Mouse (Mus musculus) retina, postnatal 1 day (tissue): ENCODE measurements around the gene Txn2.
A peak's percentile ranks its signal among the peaks of the same experiment; 100 is the strongest.

ENCODE experiments used
- DNase-seq: peaks from one replicate; pipeline ENCODE4 v3.0.0-alpha.2; 2012

Txn2 gene

DNA sequence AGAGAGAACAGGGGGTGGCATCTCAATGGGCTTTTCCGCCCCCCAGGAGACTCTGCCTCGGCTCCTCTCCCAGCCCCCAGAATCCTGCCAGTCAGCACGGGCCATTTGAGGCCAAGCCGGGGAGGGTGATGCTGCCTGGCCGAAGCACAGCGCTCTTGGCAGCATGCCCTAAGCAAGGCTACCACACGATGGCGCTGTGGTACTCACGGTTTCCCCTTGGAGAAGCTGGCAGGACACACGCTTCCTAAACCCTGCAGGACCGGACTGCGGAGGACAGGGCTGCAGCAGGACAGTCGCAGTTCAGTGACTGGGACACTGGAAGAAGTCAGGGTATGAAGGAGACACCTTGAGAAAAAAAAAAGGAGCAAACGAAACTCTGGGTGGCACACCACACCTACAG, 5.0 kb upstream of the Txn2 start:
- DNase-seq = peak; percentile 95

- no peak for DNase-seq
These were observed 4.4 kb upstream of the Txn2 start for GRCm38 (mm10) chr15:77933222-77933621.

GRCm38 (mm10) chr15:77931689-77932016, 2.8 kb upstream of the Txn2 start:
- peak; percentile 48 for DNase-seq

DNA sequence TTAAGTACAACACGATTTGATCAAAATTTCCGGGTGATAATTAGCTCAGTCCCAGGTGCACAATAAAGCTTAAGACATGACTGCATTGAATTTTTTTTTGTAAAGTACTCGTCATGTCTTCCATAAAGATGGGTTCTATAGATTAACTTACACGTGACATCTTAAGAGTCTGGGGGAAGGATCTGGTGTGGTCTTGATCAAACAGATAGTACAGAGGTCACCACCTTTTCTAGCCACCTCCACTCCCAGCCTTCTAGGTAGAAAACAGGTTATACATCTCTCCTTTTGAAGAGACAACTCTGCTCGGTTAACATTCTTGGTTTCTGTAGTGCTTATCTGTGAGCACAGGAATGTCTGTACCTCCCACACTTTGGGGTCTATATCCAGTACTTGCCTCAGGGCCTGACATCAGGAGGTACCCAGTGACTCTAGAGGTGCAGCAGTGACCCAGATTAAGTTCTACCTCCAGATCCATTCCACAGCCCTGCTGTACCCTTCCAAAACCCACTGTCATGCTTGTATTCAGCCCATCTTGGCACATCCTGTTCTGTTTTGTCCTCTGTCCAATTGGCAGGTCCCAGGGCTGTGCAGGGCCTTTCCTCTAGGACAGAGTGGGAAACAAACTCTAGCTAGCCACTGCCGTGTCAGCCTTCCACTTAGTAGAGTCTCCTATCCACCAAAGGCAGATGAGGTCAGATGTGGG, 2.3 kb upstream of the Txn2 start:
- DNase-seq = no peak

DNA sequence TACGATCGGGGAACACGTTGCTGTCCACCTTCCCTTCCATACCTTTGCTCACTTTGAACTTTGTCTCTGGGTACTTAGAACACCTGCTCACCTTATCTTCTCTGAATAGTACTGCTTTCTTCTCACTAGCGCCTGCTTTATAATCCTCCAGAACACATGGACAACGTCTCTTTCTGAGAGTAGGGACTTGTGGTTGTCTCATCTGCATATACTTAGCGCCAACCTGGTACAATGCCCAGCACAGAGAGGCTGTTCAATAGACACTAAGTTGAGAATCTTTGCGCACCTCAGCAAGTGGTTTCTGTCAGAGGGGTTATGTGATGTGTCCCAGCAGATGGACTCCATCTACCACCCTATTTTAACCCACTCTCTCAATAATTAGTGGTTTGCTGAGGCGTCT, 998 bp upstream of the Txn2 start:
- DNase-seq = no peak

GRCm38 (mm10) chr15:77928091-77928490, 715 bp downstream of the Txn2 start:
- DNase-seq = no peak

GRCm38 (mm10) chr15:77926921-77927320, 1.9 kb downstream of the Txn2 start:
- no peak for DNase-seq

- no peak for DNase-seq
These were observed 3.6 kb downstream of the Txn2 start for GRCm38 (mm10) chr15:77925195-77925594.

GRCm38 (mm10) chr15:77923267-77924035, 5.4 kb downstream of the Txn2 start:
- DNase-seq = no peak

- no peak for DNase-seq
These were observed 6.1 kb downstream of the Txn2 start for GRCm38 (mm10) chr15:77922710-77923109.

- DNase-seq = no peak
These were observed 7.2 kb downstream of the Txn2 start for GRCm38 (mm10) chr15:77921636-77922035.

GRCm38 (mm10) chr15:77920511-77921462, 8.0 kb downstream of the Txn2 start:
- DNase-seq = no peak

GRCm38 (mm10) chr15:77919441-77919840, 9.4 kb downstream of the Txn2 start:
- no peak for DNase-seq

DNA sequence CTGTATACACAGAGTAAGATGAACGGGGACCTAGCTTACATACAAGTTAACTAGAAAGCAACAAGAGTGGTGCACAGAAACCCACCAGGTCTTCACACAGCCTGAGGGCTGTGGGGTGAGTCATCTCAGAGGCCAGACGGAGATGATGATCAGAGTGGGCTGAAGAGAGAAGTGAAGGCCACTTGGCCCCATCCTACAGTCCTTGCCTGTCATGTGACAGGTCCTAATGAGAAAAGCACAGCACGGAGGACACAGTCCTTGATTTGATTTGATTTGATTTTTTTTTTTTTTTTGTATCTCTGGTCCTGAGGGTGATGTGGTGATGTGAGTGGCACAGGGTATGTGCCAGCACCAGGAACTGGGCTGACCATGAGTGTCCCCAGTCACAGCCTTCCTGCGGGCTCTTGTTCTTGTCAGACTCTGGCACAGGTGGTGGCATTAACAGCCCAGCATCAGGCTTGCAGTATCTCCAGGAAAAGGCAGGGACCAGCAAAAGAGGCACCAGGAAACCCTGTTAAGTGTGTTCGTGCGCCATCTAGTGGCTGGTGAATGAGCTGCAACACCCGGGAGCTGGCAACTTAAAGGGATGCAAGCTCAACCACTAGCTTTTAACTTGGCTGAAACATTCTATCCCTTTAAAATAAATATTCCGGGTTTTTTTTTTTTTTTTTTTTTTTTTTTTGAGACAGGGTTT, 11.8 kb downstream of the Txn2 start:
- peak; percentile 89 for DNase-seq

GRCm38 (mm10) chr15:77915287-77915686, 13.5 kb downstream of the Txn2 start:
- no peak for DNase-seq

DNA sequence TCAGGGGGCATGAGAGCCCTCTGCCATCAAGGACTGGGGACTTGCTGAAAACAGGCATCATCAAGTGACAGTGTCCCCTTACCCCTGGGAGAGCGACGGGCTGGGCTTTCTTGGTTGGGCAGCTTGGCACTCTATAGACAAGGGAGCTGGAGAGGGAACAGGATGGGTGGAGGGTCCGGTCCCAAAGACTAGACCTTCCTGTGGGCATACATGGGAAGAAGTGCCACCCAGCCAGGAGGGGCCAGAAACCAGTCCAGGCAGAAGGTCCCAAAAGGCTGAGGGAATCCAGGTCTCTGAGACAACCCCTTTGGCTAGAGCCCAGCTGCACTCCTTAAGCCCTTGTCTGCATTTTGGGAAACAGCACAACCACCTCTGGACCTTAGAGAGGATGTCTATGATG, 14.3 kb downstream of the Txn2 start:
- DNase-seq = no peak

GRCm38 (mm10) chr15:77913054-77913453, 15.8 kb downstream of the Txn2 start:
- DNase-seq = no peak

GRCm38 (mm10) chr15:77912585-77912984, 16.2 kb downstream of the Txn2 start:
- no peak for DNase-seq

- no peak for DNase-seq
These were observed 16.8 kb downstream of the Txn2 start for GRCm38 (mm10) chr15:77912048-77912447.

GRCm38 (mm10) chr15:77911065-77911464, 17.7 kb downstream of the Txn2 start:
- no peak for DNase-seq

DNA sequence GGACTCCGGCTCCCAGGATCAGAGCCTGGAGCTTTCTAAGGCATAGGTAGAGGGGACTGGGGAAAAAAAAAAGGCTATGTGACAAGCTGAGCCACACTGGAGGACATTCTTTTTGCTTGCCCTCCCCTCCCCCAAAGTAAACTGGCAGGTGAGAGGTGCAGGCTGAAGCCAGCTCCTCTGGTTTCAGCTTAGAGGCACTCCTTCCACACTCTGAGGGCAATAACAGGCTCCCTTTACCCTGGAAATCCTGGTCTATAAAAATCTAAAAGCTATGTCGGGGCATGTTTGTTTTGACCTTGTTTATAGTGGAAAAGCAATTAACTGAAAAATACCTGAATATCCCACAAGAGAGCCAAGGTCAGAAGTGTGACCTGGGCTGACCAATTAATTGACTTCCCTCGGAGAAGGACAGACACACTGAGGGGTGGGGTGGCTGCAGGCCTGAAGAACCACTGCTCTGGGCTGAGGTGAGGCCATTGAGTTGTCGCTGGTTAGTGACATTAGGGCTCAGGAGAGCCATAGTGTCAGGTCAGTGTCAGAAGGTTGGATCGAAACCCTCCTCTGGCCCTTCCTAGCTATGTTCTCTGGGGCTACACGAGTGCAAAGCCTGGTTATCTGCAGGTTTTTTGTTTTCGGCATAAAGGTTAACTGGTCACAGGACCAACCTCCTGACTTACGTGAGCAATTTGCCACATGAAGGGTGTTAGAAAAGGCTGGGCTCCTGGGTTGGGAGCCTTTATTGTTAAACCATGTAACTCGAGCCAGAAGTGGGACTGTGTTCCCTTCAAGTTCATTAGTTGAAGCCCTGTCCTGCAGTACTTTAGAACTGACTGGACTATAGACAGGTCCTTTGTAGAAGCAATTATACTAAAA, 20.9 kb downstream of the Txn2 start:
- no peak for DNase-seq

- no peak for DNase-seq
These were observed 22.3 kb downstream of the Txn2 start for GRCm38 (mm10) chr15:77906545-77906944.
